Mouse (Mus musculus) ES-E14 (cell line): ENCODE data around the gene Ddx20.

Source experiments
- CHD2 ChIP-seq: IDR thresholded peaks from 2 replicates; pipeline ENCODE4 v1.6.1; 2014; ENCODE audit warnings: mild to moderate bottlenecking, low read depth, low read length, inconsistent platforms
- HCFC1 ChIP-seq: IDR thresholded peaks from 2 replicates; pipeline ENCODE4 v1.6.1; 2012; ENCODE audit warnings: low read length, inconsistent platforms, borderline replicate concordance; ENCODE audit not compliant: insufficient read depth

DNA sequence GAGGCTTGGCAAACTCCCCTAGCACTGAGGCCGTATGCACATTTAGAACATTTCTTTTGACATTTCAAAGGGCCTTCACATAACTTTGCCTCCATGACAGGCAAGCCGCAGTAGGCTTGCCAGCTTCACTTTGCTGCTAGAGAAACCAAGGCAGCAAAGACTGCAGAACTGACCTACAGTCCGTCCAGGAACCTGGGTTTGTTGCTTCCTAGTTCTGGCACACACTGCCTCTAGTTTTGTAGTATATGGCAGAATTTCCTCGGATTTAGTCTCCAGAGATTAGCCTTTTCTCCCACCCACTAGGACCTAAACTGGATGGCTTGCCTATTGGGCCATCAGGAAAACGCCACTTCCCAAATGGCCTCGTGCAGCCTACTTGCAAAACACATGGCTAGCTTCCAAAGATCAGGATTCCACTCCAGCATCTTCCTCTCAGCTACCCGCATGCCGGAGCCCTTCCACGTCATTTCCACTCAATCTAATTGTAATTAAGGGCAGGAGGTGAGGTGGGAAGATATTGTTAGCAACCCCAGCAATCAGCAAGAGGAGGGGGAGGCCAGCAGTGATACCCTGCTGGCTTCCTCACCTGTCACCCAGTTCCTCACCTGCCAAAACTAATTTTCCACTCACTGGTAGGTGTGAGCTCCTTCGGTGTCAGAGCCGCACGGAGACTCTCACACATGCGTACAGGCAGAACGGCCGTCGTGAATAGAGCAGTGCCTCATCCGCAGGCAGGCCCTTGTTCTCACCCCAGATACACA lies 9.2 kb upstream of the Ddx20 start:
- TF ChIP-seq CHD2 (no peak), HCFC1 (no peak)
